Mouse (Mus musculus): ENCODE data around the gene Reg3b. TPM values are rescaled to one million over a fixed set of nuclear protein-coding genes. Genes with fewer than 3 reads are reported as not detected.

Reg3b gene
- polyA plus RNA-seq (2014; fragmentation: Illumina TruSeq; extraction: RNeasy Lipid Tissue Mini Kit (QIAGEN cat#74804); ENCODE audit: low read depth, low replicate concordance): not detected

DNA sequence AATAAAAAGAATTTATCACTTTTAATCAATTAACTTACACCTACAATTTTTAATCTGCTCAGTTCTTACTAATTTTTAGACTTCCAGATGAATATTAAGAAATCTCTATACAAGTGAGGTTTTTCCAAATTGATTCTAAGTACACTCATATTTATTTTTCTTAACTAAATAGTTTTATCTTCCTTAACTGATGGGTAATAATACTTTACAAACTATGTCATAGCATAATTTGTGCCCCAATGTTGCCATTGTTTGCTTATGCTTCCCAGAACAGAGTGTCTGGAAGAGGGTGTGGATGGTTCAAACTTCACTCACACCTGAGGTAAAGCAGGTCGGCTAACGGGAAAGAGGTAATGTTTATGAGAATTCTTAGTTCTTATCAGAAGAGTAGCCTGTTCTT, at the start of gene Reg3b:
TSS of gene Reg3b (plus strand) at position 301 of the 400 bp plus-strand sequence.

DNA sequence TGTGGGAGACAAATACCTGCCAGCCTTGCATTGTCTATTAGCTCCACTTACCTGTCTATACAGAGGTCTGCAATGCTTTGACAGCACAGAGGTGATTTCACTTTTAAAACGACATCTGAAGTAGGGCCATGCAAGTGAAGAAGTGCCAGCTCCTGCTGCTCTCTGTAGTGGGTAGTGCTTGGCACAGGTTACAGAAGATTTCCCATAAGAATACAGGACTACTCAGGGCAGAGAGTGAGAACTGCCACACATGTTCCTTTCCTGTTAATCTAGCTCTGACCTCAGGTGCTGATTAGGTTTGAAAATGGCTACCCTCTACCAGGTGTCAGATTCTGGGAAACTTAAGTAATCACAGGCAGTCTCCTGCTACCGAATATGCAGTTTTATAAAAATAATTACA, 8.3 kb downstream of the Reg3b start, which contains the start of gene Reg3d:
TSS of gene Reg3d (minus strand) at position 101 of the 400 bp plus-strand sequence.

DNA sequence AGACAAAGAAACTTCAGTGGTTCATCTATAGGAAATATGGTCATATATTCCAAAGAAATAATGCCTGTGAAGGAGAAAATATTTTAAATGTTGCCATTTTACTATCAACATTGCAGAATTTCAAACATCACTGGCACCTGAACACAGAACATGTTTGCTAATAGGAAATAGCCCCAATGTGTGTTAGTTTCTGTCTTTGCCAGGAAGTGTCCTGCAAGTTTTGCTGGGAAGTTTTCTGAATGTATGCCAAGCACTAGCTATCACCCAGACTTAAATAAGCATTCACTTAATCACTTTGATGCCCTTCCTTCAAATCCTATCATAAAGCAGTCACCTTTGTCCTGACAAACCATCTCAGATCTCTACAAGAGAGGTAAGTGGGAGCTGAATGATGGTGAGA, 10.0 kb downstream of the Reg3b start, which contains the start of gene Reg3a:
TSS of gene Reg3a (plus strand) at position 301 of the 400 bp plus-strand sequence.

DNA sequence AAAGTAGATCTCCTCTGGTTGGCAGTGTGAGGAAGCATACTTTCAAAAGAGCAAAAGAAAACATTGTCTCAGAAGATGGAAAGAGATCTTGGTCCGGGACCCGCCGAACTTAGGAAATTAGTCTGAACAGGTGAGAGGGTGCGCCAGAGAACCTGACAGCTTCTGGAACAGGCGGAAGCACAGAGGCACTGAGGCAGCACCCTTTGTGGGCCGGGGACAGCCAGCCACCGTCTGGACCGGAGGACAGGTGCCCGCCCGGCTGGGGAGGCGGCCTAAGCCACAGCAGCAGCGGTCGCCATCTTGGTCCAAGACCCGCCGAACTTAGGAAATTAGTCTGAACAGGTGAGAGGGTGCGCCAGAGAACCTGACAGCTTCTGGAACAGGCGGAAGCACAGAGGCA, 24.9 kb downstream of the Reg3b start, which contains the start of gene Reg2:
TSS of gene Reg2 (plus strand) at position 301 of the 400 bp plus-strand sequence.

DNA sequence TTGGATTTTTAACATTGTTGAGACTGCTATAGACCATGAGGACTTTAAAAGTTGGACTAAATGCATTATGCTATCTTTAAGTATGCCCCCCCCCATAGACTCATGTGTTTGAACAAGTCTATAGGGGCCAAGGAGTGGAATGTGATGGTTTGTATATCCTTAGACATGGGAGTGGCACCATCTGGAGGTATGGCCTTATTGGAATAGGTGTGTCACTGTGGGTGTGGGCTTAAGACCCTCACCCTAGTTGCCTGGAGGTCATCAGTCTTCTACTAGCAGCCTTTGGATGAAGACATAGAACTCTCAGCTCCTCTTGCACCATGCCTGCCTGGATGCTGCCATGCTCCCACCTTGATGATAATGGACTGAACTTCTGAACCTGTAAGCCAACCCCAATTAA, 52.0 kb downstream of the Reg3b start, which contains the start of gene Reg1:
TSS of gene Reg1 (plus strand) at position 301 of the 400 bp plus-strand sequence.

Other genes with a start within 250 kb of the Reg3b start
- gene Reg3d, start 8.2 kb downstream of the Reg3b start, polyA plus RNA-seq (2014; fragmentation: Illumina TruSeq; extraction: RNeasy Lipid Tissue Mini Kit (QIAGEN cat#74804); ENCODE audit: low read depth, low replicate concordance): not detected
- gene Reg3a, start 10.1 kb downstream of the Reg3b start, polyA plus RNA-seq (2014; fragmentation: Illumina TruSeq; extraction: RNeasy Lipid Tissue Mini Kit (QIAGEN cat#74804); ENCODE audit: low read depth, low replicate concordance): not detected
- gene Reg2, start 25.0 kb downstream of the Reg3b start, polyA plus RNA-seq (2014; fragmentation: Illumina TruSeq; extraction: RNeasy Lipid Tissue Mini Kit (QIAGEN cat#74804); ENCODE audit: low read depth, low replicate concordance): not detected
- not detected for gene Reg1, start 52.1 kb downstream of the Reg3b start, polyA plus RNA-seq (2014; fragmentation: Illumina TruSeq; extraction: RNeasy Lipid Tissue Mini Kit (QIAGEN cat#74804); ENCODE audit: low read depth, low replicate concordance)
- gene Reg3g, start 98.2 kb downstream of the Reg3b start, polyA plus RNA-seq (2014; fragmentation: Illumina TruSeq; extraction: RNeasy Lipid Tissue Mini Kit (QIAGEN cat#74804); ENCODE audit: low read depth, low replicate concordance): not detected